Mouse (Mus musculus) gastrocnemius, postnatal 4 days (tissue): ENCODE results near the gene Cdk15. TPM values are rescaled to one million over a fixed set of nuclear protein-coding genes. Genes with fewer than 3 reads are reported as not detected.

Experiments
- DNase-seq, 2 experiments: peaks; one replicate each; pipeline ENCODE4 v3.0.0; 2021 to 2022; ENCODE audit warnings: low spot score in 2 of 2, mixed read lengths in 2 of 2
- total RNA-seq, 2 experiments: library from RNA; stranded (reverse); gene quantifications; 2 replicates each; pipeline ENCODE4 v1.2.3; 2021

The Cdk15 gene
- total RNA-seq, 2 experiments from 2014 or later: 0.96 to 1.3 TPM

DNA sequence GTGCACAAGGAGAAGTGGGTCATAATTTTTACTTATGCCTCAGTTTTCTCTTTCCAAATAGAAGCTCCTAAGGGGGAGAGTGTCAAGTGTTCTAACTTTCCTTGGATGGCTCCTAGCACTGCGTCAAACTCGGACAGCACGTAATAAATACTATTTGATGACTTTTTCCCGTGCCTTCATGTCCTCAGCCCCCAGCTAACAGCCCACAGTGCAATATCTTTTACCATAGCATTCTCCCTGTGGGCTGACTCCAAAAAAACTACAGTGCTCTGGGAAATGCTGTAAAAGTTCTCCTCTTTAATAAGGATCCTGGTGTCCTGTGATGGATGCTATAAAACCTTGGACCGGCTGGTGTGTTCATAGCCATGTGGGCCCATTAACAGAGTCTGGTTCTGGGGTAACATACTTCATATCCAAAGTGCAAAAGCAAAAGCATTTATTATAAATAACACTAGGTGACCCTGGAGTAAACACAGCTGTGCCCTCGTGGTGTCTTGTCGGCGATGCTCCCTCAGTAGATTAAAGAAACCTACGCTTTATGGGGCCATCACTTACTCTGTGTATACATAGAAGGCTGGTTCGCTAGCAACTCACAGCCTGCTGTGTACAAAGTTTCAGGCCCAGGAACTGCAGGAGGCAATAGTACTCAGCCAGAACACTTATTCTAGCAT lies 112.1 kb downstream of the Cdk15 start:
- DNase-seq: no peak

DNA sequence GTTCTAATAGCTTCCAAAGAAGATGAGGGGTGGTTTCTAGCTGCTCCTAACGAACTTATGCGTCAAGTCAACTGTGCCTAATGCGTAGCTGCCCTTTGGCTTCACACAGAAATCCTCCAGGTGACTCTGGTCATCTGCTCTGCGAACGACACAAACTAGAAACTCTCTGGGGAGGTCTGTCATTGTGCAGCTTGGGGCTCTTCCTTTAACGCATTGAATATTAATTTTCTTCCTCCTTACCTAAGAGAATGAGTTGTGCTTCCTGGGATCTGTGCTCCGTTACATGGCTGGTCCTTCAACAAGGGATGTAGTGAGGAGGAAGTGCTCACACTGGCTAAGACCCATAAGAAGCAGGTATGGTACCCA lies 112.6 kb downstream of the Cdk15 start:
- no peak for DNase-seq

DNA sequence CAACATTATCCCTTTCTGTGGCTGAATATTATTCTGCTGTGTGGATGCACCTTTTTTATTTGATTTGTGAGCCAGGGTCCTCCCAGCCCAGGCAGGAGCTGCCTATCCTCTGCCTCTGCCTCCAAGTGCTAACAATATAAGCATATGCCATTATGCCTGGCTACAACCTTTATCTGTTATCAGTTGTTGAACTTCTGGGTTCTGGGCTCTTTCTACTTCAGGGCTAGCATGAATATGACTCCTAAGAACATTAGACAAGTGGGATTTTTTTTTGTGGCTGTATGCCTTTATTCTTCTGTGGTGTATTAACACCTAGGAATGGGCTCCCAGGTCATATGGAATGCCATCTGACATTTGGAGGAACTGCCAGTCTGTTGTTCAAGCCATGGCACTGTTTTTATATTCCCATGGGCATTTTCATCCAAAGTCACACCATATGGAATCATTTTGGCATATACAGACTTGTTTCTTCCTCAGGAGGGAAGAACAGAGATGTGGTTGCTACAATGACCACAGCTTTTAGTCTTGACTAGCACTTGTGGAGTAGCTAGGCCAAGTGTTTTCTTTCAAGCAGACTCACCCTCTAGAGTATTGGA lies 113.7 kb downstream of the Cdk15 start:
- DNase-seq: no peak

DNA sequence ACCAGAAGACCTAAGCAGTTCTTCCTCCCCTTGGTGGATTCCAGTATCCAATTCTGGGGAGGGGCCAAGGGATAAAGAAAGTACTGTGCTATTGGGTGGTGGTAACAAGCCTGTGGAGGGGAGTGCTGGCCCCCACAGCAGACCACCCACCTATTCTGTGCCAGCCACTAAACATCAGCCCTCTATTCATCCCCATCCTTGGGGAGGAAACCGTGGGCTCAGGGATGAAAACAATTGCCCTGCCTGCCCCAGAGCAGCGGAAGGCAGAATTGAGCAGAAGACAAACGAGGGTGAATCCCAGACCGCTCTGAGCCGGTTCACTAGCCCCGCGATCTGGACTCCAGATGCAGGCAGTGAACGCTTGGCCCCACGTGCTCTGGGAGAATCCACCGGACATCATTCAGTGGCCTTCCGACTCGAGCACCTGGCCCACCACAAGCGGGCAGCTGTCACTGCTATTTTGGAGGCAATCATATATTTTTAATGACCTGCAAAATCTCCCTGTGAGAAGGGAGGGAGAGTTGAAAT lies 119.4 kb downstream of the Cdk15 start:
- no peak for DNase-seq

DNA sequence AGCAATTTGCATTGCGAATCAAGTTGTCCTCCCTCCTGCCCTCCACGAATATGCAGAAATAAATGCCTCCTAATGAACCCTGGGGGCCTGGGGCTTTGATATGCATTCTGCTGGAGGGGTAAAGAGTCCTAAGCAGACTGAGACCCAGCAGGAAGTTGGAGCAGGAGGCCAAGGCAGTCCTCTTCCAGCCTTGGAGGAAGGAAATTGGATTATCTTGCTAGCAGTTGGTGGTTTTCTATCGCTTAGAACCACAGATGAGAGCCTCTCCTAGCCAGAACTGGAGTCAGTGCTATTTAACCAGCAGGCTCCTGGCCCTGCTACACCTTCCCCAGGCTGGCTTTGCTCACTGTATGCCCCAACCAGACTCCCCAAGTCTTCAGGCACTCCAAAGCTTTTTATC lies 119.9 kb downstream of the Cdk15 start:
- DNase-seq: no peak

DNA sequence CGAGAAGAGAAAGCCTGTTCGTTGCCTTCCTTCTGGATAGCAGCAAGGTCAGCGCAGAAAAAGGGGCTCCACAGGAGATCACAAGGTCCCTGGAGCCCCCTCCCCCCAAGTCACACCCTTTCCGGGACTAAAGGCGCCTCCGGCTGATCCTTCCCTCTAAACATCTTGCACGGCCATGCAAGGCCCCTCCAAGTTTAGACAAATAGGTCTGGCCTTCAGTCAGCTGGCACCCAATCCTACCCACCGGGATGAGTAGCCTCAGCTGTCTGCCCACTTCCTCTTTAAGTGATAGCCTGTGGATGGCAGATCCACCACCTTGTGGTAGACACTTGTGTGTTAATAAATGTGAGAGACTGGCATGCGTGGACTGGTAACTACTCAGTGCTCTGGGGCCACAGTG lies 120.6 kb downstream of the Cdk15 start:
- no peak for DNase-seq

DNA sequence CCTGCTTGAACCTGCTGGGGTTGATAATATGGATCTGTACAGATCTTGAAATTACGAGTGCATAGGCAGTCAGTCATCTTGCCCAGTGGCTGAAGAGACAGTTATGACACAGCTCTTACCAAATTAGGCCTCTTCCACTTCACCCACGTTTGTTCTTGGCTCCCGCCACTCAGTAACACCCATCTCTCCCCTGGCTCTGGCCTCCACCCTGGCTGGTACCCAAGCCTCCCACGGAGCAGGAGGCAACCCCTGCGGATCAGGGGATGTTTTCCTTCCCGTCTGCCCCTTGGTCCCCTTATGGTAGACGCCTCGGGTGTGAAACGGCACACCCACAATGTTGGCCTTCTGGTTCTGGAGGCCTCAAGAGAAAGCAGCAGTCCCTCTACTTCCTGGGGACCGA lies 124.2 kb downstream of the Cdk15 start:
- no peak for DNase-seq

DNA sequence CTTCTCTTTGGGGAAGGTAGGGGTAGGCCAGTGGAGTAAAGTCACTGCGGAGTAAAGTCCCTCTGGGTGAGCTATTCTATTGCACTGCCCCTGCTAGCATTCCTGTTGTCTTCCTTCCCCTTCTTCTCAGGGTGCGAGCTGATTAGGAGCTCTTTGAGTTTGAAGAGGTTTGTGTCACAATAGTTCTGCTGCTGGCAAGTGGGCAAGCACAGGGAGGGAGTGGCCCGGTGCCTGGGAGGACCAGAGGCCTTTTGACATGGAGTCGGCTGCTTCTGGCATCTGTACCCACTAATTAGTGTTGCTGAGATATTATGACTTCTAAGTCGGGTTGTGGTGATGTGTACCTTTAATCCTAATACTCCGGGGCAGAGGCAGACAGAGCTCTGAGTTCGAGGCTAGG lies 124.8 kb downstream of the Cdk15 start:
- DNase-seq: no peak

DNA sequence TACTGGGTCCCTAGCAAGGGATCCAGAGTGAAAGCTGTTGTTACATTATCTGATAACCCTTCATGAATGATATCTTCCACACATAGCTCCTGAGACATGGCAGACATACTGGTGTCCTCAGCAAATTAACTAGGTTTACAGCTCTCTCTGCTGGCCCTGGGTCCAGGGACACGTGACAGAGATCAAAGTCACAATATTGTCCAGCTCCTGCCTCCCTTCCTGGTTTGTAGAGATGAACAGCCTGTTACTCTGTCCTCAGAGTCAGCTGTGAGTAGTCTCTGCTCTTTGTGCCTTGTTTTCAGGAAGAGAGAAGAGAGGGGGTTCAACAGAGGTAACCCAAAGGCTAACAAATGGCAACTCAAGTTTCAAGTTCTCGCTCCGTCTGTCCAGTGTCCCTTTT lies 125.8 kb downstream of the Cdk15 start:
- DNase-seq: no peak

DNA sequence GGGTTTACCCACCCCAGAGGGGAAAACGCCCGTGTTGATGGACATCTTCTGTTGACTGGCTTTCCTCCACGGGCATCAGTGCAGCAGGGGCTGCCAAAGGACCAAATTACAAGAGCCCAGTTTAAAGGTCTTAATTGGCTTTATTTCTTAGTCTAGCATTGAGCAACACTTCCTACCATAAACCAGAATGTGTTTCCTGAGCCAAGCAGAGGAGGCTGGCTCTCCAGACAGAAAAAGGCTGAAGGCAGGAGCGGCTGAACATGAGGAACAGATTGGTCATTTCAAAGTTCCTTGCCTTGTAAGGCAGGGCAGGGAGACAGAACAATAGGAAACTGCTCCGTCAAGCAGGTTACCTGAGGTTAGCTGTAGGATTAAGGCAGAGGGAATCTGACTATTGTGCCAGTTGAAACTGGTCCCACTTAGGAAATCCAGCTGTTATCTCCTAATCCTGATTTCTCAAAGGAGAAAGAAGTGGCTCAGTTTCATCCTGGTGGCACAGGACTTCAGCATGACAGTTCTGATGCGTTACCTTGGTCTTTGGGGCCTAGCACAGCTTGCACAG lies 126.4 kb downstream of the Cdk15 start:
- DNase-seq: no peak

DNA sequence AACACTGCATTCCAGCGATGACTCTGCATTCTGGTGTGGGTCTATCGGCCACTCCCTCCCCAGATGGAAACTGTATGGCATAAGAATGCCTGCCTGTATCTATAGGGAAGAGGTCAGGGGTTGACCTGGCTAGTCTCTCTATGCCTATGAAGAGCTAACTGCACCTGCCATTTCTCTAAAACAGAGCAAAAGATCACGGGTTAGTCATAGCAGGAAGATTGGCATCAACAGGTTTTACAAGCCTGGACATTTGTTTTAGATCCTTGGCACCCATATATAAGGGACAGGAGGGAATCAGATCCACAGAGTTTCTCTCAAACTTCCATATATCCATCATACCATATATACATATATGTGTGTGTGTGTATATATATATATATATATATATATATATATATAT lies 127.7 kb downstream of the Cdk15 start:
- DNase-seq: no peak

DNA sequence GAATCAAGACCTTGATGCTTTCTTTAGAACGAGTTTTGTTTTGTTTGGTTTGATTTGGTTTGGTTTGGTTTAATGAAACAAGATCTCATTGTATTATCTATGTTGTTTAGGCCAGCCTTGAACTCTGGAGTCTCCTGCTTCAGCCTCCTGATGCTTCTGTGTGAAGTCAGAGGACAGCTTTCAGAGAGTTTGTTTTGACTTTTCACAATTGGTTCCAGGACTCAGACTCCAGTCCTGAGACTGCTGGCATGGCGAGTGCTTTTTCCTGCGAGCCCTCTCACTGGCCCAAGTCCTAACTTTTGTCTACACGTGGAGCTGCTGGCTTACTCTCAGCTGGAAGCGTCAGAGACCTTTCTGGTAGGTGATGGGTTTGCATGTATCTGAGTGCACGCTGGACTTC lies 128.9 kb downstream of the Cdk15 start:
- no peak for DNase-seq

DNA sequence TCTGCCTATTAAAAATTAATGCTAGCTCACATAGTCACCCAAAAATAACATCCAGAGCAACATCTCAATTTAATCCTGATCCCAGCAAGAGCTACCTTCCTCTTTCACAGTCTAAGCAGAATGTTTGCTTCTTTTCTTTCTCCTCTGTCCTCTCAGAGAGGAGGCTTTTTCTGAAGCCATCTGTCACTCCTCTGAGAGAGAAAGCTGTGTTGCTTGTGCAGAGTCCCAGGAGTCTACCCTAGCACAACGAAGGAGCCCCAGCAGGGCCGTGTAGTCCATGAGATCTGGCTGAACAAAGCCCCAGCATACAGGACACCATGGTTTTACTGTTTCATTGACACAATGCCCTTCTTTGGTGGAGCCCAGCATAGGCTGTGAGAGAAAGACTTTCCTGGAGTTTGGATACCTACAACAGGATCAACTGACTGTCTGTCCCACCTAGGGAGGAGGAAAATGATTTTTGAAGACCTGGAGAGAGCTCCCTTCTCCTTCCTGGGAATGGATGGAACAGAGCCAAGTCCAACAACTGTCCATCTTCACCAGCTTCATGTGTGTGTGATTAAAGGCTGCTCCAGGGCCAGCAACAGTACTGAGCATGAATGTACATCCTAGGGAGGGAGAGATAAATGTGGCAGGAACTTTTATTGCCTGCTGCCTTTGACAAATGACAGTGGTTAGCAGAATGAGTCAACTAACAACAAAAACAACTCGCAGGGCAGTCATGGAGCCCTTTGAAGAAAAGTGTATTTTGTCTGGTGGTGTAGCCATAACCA lies 131.0 kb downstream of the Cdk15 start:
- no peak for DNase-seq

DNA sequence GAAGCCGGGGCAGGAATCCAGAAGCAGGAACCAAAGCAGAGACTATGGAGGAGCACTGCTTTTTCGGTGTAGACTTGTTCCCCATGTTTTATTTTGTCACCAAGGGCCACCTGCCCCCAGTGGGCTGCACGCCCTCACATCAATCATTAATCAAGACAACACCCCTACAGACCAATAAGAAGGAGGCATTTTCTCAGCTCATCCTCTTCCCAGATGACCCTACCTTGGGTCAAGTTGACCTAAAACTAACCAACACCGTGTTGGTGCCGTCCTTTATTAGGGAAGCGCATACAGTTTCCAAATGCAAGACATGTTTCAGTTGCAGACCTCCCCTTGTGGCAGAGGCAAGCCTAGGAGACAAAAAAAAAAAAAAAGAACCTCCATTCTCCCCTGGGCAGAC lies 132.5 kb downstream of the Cdk15 start:
- DNase-seq: no peak

DNA sequence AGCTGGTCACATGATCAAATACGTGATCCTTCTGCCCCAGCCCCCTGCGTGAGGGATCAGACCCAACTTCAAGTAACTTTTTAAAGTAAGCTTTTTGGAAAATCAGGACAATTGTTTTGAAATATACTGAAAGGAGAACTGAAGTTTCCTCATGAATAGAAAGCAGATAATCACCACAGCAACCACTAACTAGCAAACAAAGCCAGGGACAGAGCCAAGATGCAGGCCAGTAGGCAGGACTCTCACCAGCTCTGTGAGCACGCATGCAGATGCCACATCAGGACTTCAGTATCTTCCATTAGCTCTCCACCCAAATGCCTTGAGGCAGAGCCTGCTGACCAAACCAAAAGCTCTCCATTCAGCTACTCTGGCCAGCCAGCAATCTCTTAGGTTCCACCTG lies 135.0 kb downstream of the Cdk15 start:
- DNase-seq: no peak

DNA sequence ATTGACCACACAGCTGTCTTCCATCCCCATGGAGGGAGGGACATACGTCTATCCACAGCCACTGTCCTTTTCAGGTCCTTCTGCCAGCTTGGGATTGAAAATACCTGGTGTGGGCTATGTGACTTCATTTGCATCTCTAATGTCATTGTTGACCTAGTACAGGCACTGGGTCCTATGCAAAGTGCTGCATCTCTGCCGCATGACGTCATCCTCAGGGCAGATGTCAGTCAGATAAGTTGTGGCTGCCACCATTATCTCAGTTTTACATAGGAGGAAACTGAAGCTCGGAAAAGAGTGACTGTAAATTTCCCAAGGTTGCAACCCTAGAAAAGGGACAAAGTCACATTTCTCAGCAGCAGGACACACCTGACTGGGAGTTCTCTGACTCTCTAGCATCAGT lies 137.4 kb downstream of the Cdk15 start:
- DNase-seq: no peak

DNA sequence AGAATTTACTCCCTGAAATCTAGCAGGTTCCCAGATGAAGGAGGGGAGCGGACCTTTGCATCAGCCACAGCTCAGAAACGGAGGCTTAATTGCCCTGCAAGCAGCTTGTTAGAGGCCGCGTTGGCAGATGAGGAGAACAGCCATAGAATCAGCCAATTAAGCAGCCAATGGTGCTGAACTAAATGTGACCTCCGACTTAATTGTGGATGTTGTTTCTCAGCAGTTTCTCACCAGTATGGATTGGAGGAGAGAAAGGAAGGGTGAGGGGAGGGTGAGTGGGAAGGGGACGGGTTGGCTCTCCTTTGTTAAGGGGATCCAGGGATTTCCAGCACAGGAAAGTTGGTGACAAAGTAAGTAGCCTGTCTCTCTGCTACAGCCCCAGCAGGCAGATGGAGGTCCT lies 137.9 kb downstream of the Cdk15 start:
- DNase-seq: no peak

DNA sequence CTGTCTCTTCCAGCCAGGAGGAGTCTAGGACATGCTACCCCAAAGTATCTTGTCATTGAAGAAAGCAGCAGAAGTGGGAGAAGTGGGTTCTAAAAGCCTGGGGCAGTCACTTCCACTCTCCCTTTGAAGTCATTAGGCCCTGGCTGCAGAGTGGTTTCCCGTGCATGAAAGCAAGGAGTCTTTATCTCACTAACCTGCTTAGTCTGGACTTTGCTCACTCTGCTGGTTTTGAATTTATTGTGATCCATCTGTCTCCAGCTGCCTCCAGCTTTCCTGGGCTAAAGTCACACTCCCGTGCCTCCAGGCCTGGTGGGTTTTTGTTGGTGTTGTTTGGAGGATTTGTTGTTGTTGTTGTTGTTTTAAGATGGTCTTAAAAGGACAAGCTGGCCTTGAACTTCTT lies 139.3 kb downstream of the Cdk15 start:
- no peak for DNase-seq

DNA sequence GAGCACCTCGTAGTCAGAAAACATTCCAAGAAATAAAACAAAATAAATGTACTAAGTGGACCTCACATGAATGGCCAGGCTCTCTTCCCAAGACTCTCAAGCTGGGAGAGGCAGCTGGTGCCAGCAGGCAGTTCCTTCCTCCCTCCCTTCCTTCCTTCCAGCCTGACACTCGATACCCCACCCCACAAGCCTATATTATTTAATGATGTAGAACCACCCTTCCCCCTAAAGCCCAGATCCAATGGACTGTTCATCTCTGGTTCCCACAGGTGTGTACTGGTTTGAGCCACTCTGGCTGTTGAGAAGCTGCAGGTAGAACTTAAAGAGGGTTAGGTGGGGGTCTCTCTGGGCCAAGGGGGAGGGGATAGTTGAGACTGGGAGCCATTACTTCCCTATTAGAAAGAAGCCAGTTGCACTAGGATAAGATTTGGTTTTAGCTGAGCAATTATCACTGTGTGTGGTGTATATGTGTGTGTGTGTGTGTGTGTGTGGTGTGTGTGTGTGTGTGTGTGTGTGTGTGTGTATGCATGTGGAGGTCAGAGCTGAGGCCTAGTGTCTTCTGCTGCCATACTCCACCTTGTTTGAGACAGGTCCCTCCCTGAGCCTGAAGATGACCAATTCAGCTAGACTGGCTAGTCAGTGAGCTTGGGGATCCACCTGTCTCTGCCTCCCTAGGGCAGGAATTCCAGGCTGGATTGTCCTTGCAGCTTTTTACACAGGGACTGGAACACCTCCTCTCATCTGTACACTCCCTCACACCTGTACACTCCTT lies 143.0 kb downstream of the Cdk15 start:
- no peak for DNase-seq

DNA sequence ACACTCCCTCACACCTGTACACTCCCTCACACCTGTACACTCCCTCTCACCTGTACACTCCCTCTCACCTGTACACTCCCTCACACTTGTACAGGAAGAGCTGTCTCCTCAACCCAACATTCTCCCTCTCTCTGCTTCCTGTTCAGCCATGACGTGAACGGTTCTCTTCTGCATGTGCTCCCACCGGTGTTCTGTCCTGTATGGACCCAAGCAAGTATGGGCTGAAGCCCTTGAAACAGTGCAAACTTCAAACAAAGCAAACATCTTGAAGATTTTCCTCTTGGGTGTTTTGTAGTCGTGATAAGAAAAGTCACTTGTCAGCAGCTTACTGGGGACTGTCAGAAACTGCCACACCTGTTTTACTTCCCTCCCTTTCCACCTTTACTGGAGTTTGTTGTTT lies 144.5 kb downstream of the Cdk15 start:
- DNase-seq: no peak
